Mouse (Mus musculus): Measurements from ENCODE around the gene Shprh. TPM values are rescaled to one million over a fixed set of nuclear protein-coding genes. Genes with fewer than 3 reads are reported as not detected.
"Not testable (repeated sequence)": the region's sequence is repeated elsewhere in the genome, so short reads cannot be mapped to it uniquely, and the experiment has no call there.

Gene Shprh
- polyA plus RNA-seq, 1 experiment from 2014 or later = 32.0 TPM

DNA sequence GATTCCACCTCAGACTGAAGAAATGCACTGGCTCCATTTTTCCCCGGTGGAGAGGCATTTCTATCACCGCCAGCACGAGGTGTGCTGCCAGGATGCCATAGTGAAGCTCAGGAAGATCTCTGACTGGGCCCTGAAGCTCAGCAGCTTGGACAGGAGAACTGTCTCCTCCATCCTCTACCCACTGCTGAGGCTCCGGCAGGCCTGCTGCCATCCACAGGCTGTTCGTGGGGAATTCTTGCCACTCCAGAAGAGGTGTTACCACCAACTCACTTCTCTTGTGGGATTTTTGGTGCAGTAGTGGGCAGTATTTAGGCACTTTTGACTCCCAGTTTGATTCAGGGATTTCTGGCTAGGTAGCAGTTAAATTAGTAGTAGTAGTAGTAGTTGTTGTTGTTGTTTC lies 21.0 kb downstream of the Shprh start:
- H3K4me2 ChIP-seq (replicated peaks; ENCODE audit: low read depth, low read length) = no peak overlapping the region
- 91% methylated on average over 5 of the region's 5 CpGs for WGBS
- no peak for ATAC-seq (ENCODE audit: insufficient number of reproducible peaks, insufficient read depth, low FRiP score, low read depth)
- H3K9ac ChIP-seq (replicated peaks; ENCODE audit: low read depth, low read length) = no peak overlapping the region
- no peaks in the 10 kb centered on the region for H3K4me1 ChIP-seq (ENCODE audit: control insufficient read depth, insufficient read depth, low read length)
- no peaks in the 10 kb centered on the region for H3K9me3 ChIP-seq (ENCODE audit: control insufficient read depth, low read depth, low read length)
- H3K27me3 ChIP-seq (ENCODE audit: control insufficient read depth, insufficient read depth, low read length) = no peaks in the 10 kb centered on the region
- no peak overlapping the region for H3K4me3 ChIP-seq (ENCODE audit: low read depth, low read length)
- peaks cover 54% of the 10 kb centered on the region for H3K36me3 ChIP-seq (ENCODE audit: control insufficient read depth, insufficient read depth, low read length)
- no peak overlapping the region for H3K27ac ChIP-seq (ENCODE audit: low read length)

DNA sequence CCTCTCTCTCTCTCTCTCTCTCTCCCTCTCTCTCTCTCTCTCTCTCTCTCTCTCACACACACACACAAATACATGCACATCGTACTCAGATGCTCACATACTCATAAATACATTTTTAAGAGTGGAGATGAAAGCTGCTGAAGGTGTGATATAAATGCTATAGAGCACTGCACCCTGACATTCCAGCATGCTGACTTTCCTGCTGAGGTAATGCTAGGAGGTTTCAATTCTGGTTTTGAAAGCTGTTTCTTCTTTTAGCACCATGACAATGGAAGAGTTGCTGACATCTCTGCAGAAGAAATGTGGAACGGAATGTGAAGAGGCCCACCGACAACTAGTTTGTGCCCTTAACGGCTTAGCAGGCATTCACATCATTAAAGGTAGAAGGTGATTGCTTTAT lies 22.4 kb downstream of the Shprh start:
- 94% methylated on average over 4 of the region's 4 CpGs for WGBS

DNA sequence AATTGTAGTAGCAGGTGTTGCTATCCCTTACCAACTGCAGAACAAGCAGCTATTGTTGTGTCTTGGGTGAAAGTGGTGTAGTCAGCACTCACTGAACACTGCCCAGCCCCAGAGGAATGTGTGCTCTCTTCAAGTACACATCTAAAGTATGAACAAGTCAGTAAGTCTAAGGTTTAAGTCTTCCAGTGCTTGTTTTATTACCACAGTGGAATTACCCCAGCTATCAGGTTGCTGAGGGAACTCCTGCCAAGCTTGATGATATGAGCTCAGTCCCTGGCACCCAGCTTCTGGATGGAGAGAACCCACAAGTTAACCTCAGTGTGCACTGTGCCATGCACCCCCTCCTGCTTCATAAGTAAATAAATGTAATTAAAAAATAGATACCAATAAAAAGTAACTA lies 23.3 kb downstream of the Shprh start:
- H3K27ac ChIP-seq (ENCODE audit: low read length) = no peak overlapping the region
- H3K9me3 ChIP-seq (ENCODE audit: control insufficient read depth, low read depth, low read length) = no peaks in the 10 kb centered on the region
- H3K27me3 ChIP-seq (ENCODE audit: control insufficient read depth, insufficient read depth, low read length) = no peaks in the 10 kb centered on the region
- H3K4me2 ChIP-seq (replicated peaks; ENCODE audit: low read depth, low read length) = no peak overlapping the region
- H3K36me3 ChIP-seq (ENCODE audit: control insufficient read depth, insufficient read depth, low read length) = peaks cover 44% of the 10 kb centered on the region
- ATAC-seq (ENCODE audit: insufficient number of reproducible peaks, insufficient read depth, low FRiP score, low read depth) = no peak
- H3K9ac ChIP-seq (replicated peaks; ENCODE audit: low read depth, low read length) = no peak overlapping the region
- H3K4me1 ChIP-seq (ENCODE audit: control insufficient read depth, insufficient read depth, low read length) = no peaks in the 10 kb centered on the region
- H3K4me3 ChIP-seq (ENCODE audit: low read depth, low read length) = no peak overlapping the region

More for the DNA sequence above, 22.4 kb downstream of the Shprh start:
- H3K9me3 ChIP-seq (ENCODE audit: control insufficient read depth, low read depth, low read length) = no peaks in the 10 kb centered on the region
- no peak overlapping the region for H3K4me3 ChIP-seq (ENCODE audit: low read depth, low read length)
- no peak overlapping the region for H3K27ac ChIP-seq (ENCODE audit: low read length)
- H3K4me2 ChIP-seq (replicated peaks; ENCODE audit: low read depth, low read length) = no peak overlapping the region
- H3K27me3 ChIP-seq (ENCODE audit: control insufficient read depth, insufficient read depth, low read length) = no peaks in the 10 kb centered on the region
- no peak for ATAC-seq (ENCODE audit: insufficient number of reproducible peaks, insufficient read depth, low FRiP score, low read depth)
- H3K9ac ChIP-seq (replicated peaks; ENCODE audit: low read depth, low read length) = no peak overlapping the region
- no peaks in the 10 kb centered on the region for H3K4me1 ChIP-seq (ENCODE audit: control insufficient read depth, insufficient read depth, low read length)
- H3K36me3 ChIP-seq (ENCODE audit: control insufficient read depth, insufficient read depth, low read length) = peaks cover 46% of the 10 kb centered on the region

DNA sequence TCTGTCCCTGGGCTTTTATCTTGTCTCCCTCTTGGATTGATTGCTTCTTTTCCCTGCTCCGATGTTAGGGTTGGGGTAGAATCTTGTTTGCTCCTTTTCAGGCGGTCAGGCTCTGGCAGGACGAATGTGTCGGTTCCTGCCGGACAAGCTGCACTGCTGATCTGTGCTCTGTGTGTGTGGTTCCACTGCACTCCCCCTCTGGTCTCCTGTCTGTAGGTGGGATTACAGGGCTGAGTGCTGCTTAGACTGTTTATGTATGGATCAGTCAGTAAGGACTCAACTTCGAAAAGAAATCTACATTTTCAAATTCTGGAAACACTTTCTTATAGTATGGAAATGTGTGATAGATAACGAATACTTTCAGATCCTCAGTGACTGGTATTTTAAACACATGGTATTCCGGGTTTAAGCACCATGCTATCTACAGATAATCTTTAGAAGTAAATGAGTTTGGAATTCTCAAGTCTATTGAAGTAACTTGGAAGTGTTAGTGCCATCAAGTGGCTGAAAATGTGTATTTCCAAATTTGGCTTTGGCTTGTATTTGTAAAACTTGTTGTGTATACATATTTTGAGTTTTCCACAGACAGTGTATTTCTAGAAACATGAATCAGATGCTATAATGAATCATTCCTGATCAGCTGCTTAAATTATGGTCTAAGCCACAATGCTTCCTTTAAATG lies 26.7 kb downstream of the Shprh start:
- WGBS = 71% methylated on average over 8 of the region's 8 CpGs
- H3K9me3 ChIP-seq (ENCODE audit: control insufficient read depth, low read depth, low read length) = no peaks in the 10 kb centered on the region
- ATAC-seq (ENCODE audit: insufficient number of reproducible peaks, insufficient read depth, low FRiP score, low read depth) = no peak
- H3K4me2 ChIP-seq (replicated peaks; ENCODE audit: low read depth, low read length) = no peak overlapping the region
- peaks cover 42% of the 10 kb centered on the region for H3K36me3 ChIP-seq (ENCODE audit: control insufficient read depth, insufficient read depth, low read length)
- H3K9ac ChIP-seq (replicated peaks; ENCODE audit: low read depth, low read length) = no peak overlapping the region
- H3K27me3 ChIP-seq (ENCODE audit: control insufficient read depth, insufficient read depth, low read length) = no peaks in the 10 kb centered on the region
- no peaks in the 10 kb centered on the region for H3K4me1 ChIP-seq (ENCODE audit: control insufficient read depth, insufficient read depth, low read length)
- no peak overlapping the region for H3K4me3 ChIP-seq (ENCODE audit: low read depth, low read length)
- no peak overlapping the region for H3K27ac ChIP-seq (ENCODE audit: low read length)

DNA sequence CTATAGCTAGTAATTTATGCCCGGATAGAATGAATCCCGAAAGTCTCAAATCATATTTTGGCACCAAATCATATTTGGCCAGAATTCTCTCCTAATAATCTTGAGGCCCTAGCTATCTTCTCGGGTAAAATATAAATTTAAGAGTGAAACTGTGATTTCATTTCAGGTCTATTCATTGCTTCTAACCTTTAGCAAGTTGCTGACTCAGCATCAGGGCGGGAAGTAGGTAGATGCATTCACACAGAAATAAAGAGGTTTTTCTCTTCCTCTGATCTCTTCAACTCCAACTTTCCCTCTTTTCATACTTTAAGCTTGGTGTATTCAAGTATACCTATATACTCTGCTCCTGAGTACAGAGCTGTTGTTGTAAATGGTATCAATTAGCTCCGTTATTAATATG lies 30.9 kb downstream of the Shprh start:
- H3K4me2 ChIP-seq (replicated peaks; ENCODE audit: low read depth, low read length) = no peak overlapping the region
- H3K9me3 ChIP-seq (ENCODE audit: control insufficient read depth, low read depth, low read length) = no peaks in the 10 kb centered on the region
- H3K4me3 ChIP-seq (ENCODE audit: low read depth, low read length) = no peak overlapping the region
- no peak overlapping the region for H3K9ac ChIP-seq (replicated peaks; ENCODE audit: low read depth, low read length)
- peaks cover 46% of the 10 kb centered on the region for H3K36me3 ChIP-seq (ENCODE audit: control insufficient read depth, insufficient read depth, low read length)
- H3K27ac ChIP-seq (ENCODE audit: low read length) = no peak overlapping the region
- no peaks in the 10 kb centered on the region for H3K4me1 ChIP-seq (ENCODE audit: control insufficient read depth, insufficient read depth, low read length)
- 90% methylated on average over 5 of the region's 5 CpGs for WGBS
- no peak for ATAC-seq (ENCODE audit: insufficient number of reproducible peaks, insufficient read depth, low FRiP score, low read depth)
- H3K27me3 ChIP-seq (ENCODE audit: control insufficient read depth, insufficient read depth, low read length) = no peaks in the 10 kb centered on the region

DNA sequence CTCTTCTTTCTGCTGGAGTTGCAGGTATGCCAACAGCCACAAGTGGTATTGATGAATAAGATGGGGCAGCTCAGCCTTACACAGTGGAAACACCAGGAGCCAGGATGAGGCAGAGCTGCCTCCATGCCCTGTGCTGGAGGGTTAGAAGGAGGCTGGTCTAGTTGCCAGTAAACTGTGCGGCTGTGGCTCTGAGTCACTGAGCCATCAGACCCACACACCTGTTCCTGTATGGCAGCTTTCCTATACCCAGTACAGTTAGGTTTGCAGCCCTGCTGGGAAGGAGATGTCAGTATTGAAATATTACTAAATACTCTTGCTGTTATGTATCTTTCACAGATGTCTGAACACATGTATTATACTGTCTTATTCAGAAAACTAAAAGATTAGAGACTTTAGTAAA lies 48.1 kb downstream of the Shprh start:
- Histone ChIP-seq H3K9me3 (ENCODE audit: control insufficient read depth, low read depth, low read length) (no peaks in the 10 kb centered on the region), H3K4me1 (ENCODE audit: control insufficient read depth, insufficient read depth, low read length) (no peaks in the 10 kb centered on the region), H3K27me3 (ENCODE audit: control insufficient read depth, insufficient read depth, low read length) (no peaks in the 10 kb centered on the region), H3K36me3 (ENCODE audit: control insufficient read depth, insufficient read depth, low read length) (peaks cover 27% of the 10 kb centered on the region), H3K9ac (replicated peaks; ENCODE audit: low read depth, low read length) (no peak overlapping the region), H3K4me2 (replicated peaks; ENCODE audit: low read depth, low read length) (no peak overlapping the region), H3K27ac (ENCODE audit: low read length) (no peak overlapping the region), H3K4me3 (ENCODE audit: low read depth, low read length) (no peak overlapping the region)
- no peak for ATAC-seq (ENCODE audit: insufficient number of reproducible peaks, insufficient read depth, low FRiP score, low read depth)
- 79% methylated on average over 1 of the region's 1 CpGs for WGBS

DNA sequence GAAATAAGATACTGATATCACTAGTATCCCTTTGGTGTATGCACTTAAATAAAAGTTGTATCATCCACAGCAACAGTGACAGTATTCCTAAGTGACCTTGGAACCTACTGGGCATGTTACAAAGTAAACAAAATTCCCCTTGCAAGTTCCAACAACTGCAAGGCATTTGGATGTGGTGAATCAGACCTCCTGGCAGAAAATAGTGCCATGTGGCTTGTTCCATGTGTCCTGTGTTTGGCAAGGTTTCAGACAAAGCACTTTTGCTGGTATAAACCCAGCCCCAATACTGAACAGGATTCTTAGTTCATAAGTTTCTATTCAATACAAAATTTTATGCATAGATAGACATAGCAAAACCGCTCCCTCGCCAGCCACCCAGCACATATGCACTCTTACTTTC lies 49.1 kb downstream of the Shprh start:
- Histone ChIP-seq H3K9ac (replicated peaks; ENCODE audit: low read depth, low read length) (no peak overlapping the region), H3K4me2 (replicated peaks; ENCODE audit: low read depth, low read length) (no peak overlapping the region), H3K27ac (ENCODE audit: low read length) (no peak overlapping the region), H3K27me3 (ENCODE audit: control insufficient read depth, insufficient read depth, low read length) (no peaks in the 10 kb centered on the region), H3K4me1 (ENCODE audit: control insufficient read depth, insufficient read depth, low read length) (no peaks in the 10 kb centered on the region), H3K4me3 (ENCODE audit: low read depth, low read length) (no peak overlapping the region), H3K9me3 (ENCODE audit: control insufficient read depth, low read depth, low read length) (no peaks in the 10 kb centered on the region), H3K36me3 (ENCODE audit: control insufficient read depth, insufficient read depth, low read length) (peaks cover 23% of the 10 kb centered on the region)
- 94% methylated on average over 2 of the region's 2 CpGs for WGBS
- no peak for ATAC-seq (ENCODE audit: insufficient number of reproducible peaks, insufficient read depth, low FRiP score, low read depth)

DNA sequence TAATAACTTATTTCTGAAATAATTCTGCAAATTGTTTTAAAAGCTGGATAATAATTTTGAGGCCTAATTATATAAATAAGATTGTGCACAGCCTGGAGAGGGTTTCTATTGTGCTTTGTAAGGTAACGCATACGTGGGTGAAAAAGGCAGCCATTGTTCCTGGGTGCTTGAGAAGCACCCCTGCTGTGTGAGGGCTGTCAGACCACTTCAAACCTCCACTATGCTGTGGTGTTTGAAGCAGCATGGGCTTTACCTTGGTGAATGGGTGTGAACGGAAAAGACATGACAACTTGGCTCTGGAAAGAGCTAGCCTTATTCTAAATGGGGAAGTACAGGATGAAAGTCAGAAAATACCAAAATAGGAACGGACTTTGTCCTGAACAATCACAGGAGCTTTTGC lies 50.8 kb downstream of the Shprh start:
- no peaks in the 10 kb centered on the region for H3K4me1 ChIP-seq (ENCODE audit: control insufficient read depth, insufficient read depth, low read length)
- H3K27ac ChIP-seq (ENCODE audit: low read length) = no peak overlapping the region
- H3K4me2 ChIP-seq (replicated peaks; ENCODE audit: low read depth, low read length) = no peak overlapping the region
- no peaks in the 10 kb centered on the region for H3K9me3 ChIP-seq (ENCODE audit: control insufficient read depth, low read depth, low read length)
- peaks cover 11% of the 10 kb centered on the region; the same call in 1 of the 2 replicates for H3K36me3 ChIP-seq (ENCODE audit: control insufficient read depth, insufficient read depth, low read length)
- ATAC-seq (ENCODE audit: insufficient number of reproducible peaks, insufficient read depth, low FRiP score, low read depth) = no peak
- no peaks in the 10 kb centered on the region for H3K27me3 ChIP-seq (ENCODE audit: control insufficient read depth, insufficient read depth, low read length)
- no peak overlapping the region for H3K9ac ChIP-seq (replicated peaks; ENCODE audit: low read depth, low read length)
- H3K4me3 ChIP-seq (ENCODE audit: low read depth, low read length) = no peak overlapping the region
- WGBS = 82% methylated on average over 4 of the region's 4 CpGs

DNA sequence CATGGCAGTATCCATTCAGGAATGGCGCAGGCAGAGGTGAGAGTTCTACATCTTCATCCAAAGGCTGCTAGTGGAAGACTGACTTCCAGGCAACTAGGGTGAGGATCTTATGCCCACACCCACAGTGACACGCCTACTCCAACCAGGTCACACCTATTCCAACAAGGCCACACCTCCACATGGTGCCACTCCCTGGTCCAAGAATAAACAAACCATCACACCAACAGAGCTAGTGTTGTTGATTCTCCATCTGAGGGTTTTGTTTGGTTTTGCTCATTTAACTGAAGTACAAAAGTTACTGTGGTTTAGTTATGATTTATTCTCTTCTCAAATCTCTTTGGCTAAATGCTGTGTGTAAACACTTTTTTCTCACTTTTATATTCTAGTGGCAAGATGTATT lies 56.7 kb downstream of the Shprh start:
- 90% methylated on average over 2 of the region's 2 CpGs for WGBS
- H3K9ac ChIP-seq (replicated peaks; ENCODE audit: low read depth, low read length); H3K4me2 ChIP-seq (replicated peaks; ENCODE audit: low read depth, low read length); ATAC-seq (ENCODE audit: insufficient number of reproducible peaks, insufficient read depth, low FRiP score, low read depth); H3K9me3 ChIP-seq (ENCODE audit: control insufficient read depth, low read depth, low read length); H3K27me3 ChIP-seq (ENCODE audit: control insufficient read depth, insufficient read depth, low read length); H3K4me3 ChIP-seq (ENCODE audit: low read depth, low read length); H3K27ac ChIP-seq (ENCODE audit: low read length); H3K4me1 ChIP-seq (ENCODE audit: control insufficient read depth, insufficient read depth, low read length): not testable (repeated sequence)
- peaks cover 23% of the 10 kb centered on the region for H3K36me3 ChIP-seq (ENCODE audit: control insufficient read depth, insufficient read depth, low read length)

Measured in stomach, embryonic 14.5 days (tissue).